Mouse (Mus musculus): ENCODE data around the gene Kpna7.

- TF ChIP-seq CTCF (IDR thresholded peaks at IDR 0.05; ENCODE audit: borderline replicate concordance, insufficient read depth, low read length) (no peak), POLR2A (IDR thresholded peaks at IDR 0.05; ENCODE audit: low read depth, low read length) (no peak)
Measured at GRCm38 (mm10) chr5:145104328-145104727, 20.5 kb upstream of the Kpna7 start.

Measured in embryonic fibroblast, embryonic 13.5 days (primary cell).